Mouse (Mus musculus) layer of hippocampus, adult 8-10 months (tissue): ENCODE measurements around the gene Rpe. TPM values are rescaled to one million over a fixed set of nuclear protein-coding genes. Genes with fewer than 3 reads are reported as not detected.

Experiments used
- total RNA-seq, 4 experiments: library from RNA; stranded (reverse); gene quantifications; 2 replicates each; pipeline ENCODE4 v1.2.4; 2022

Gene Rpe
- total RNA-seq, 4 experiments from 2014 or later: 31.3 to 37.5 (median 34.3) TPM

Other genes starting within 250 kb of the Rpe start
- gene Unc80, start 232.5 kb upstream of the Rpe start, total RNA-seq: 100 to 1,000 TPM; 194 to 273 (median 232) TPM
- gene Kansl1l, start 116.7 kb downstream of the Rpe start, total RNA-seq: 10 to 100 TPM; 20.3 to 22.5 (median 20.9) TPM
- gene Acadl, start 162.4 kb downstream of the Rpe start, total RNA-seq: 10 to 100 TPM; 32.9 to 37.0 (median 33.7) TPM
- 1 to 10 TPM in 1 of 4 experiments, under 1 TPM in 3; 0.57 to 3.9 (median 0.89) TPM for gene Myl1, start 244.6 kb downstream of the Rpe start, total RNA-seq